Mouse (Mus musculus): ENCODE data around the gene Pla2g15. TPM values are rescaled to one million over a fixed set of nuclear protein-coding genes. Genes with fewer than 3 reads are reported as not detected.

Gene Pla2g15
- polyA plus RNA-seq, 1 experiment = 16.9 TPM

DNA sequence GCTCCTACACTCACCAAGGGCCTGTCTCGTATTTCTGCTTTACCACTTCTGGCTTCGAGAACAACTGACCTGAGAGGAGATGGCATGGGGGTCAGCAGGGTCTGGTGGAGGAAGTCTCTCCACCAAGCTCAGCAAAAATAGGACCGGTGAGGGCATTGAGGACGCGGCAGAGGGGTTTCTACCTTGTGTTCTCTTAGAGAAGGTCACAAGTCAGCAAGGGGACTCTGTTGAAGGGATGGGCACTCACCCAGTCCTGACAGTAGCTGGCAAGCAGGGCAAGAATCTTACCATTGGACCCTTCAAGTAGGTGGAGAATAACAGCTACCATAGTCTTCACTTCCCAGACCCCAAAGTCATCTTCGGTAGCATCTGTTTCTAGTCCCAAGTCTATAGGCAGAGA, 16.3 kb upstream of the Pla2g15 start:
- Histone ChIP-seq H3K4me3 (replicated peaks) (no peak overlapping the region), H3K27me3 (replicated peaks) (peaks cover 30% of the 10 kb centered on the region), H3K36me3 (replicated peaks; ENCODE audit: low read length) (peaks cover 50% of the 10 kb centered on the region), H3K4me1 (peaks cover 91% of the 10 kb centered on the region), H3K9me3 (no peaks in the 10 kb centered on the region)
- TF ChIP-seq GATA1 (IDR thresholded peaks at IDR 0.05; ENCODE audit: borderline replicate concordance, low read length) (no peak), FLI1 (IDR thresholded peaks at IDR 0.05; ENCODE audit: low read length) (no peak)

GRCm38 (mm10) chr8:106134751-106135571, 15.2 kb upstream of the Pla2g15 start:
- Histone ChIP-seq H3K27me3 (replicated peaks) (peaks cover 30% of the 10 kb centered on the region), H3K4me1 (peaks cover 87% of the 10 kb centered on the region), H3K4me3 (replicated peaks) (no peak overlapping the region), H3K9me3 (no peaks in the 10 kb centered on the region), H3K36me3 (replicated peaks; ENCODE audit: low read length) (peaks cover 39% of the 10 kb centered on the region)
- TF ChIP-seq GATA1 (IDR thresholded peaks at IDR 0.05; ENCODE audit: borderline replicate concordance, low read length) = no peak
- TF ChIP-seq FLI1 (IDR thresholded peaks at IDR 0.05; ENCODE audit: low read length) = no peak

GRCm38 (mm10) chr8:106135672-106136071, 14.5 kb upstream of the Pla2g15 start:
- peaks cover 32% of the 10 kb centered on the region for H3K36me3 ChIP-seq (replicated peaks; ENCODE audit: low read length)
- peak overlapping the region; percentile 93 for H3K4me3 ChIP-seq (replicated peaks)
- H3K9me3 ChIP-seq = no peaks in the 10 kb centered on the region
- H3K27me3 ChIP-seq (replicated peaks) = peaks cover 30% of the 10 kb centered on the region
- TF ChIP-seq FLI1 (IDR thresholded peaks at IDR 0.05; ENCODE audit: low read length) (no peak), GATA1 (IDR thresholded peaks at IDR 0.05; ENCODE audit: borderline replicate concordance, low read length) (no peak)
- peaks cover 88% of the 10 kb centered on the region for H3K4me1 ChIP-seq

- no peak for TF ChIP-seq FLI1 (IDR thresholded peaks at IDR 0.05; ENCODE audit: low read length)
- no peak for TF ChIP-seq GATA1 (IDR thresholded peaks at IDR 0.05; ENCODE audit: borderline replicate concordance, low read length)
- Histone ChIP-seq H3K4me3 (replicated peaks) (peak within 1 kb of the TSS; percentile 93), H3K9me3 (no peaks in the 10 kb centered on the region), H3K4me1 (peaks cover 86% of the 10 kb centered on the region), H3K36me3 (replicated peaks; ENCODE audit: low read length) (peaks cover 25% of the 10 kb centered on the region), H3K27me3 (replicated peaks) (peaks cover 30% of the 10 kb centered on the region)
Measured at GRCm38 (mm10) chr8:106136156-106137130, 13.8 kb upstream of the Pla2g15 start, which contains the start of gene Esrp2. TSS of gene Esrp2 (minus strand) at chr8:106136974.

GRCm38 (mm10) chr8:106137218-106137905, 12.8 kb upstream of the Pla2g15 start:
- no peaks in the 10 kb centered on the region for H3K9me3 ChIP-seq
- H3K4me1 ChIP-seq = peaks cover 84% of the 10 kb centered on the region
- peaks cover 30% of the 10 kb centered on the region for H3K27me3 ChIP-seq (replicated peaks)
- peak overlapping the region; percentile 93 for H3K4me3 ChIP-seq (replicated peaks)
- TF ChIP-seq GATA1 (IDR thresholded peaks at IDR 0.05; ENCODE audit: borderline replicate concordance, low read length) (no peak), FLI1 (IDR thresholded peaks at IDR 0.05; ENCODE audit: low read length) (no peak)
- peaks cover 15% of the 10 kb centered on the region for H3K36me3 ChIP-seq (replicated peaks; ENCODE audit: low read length)

DNA sequence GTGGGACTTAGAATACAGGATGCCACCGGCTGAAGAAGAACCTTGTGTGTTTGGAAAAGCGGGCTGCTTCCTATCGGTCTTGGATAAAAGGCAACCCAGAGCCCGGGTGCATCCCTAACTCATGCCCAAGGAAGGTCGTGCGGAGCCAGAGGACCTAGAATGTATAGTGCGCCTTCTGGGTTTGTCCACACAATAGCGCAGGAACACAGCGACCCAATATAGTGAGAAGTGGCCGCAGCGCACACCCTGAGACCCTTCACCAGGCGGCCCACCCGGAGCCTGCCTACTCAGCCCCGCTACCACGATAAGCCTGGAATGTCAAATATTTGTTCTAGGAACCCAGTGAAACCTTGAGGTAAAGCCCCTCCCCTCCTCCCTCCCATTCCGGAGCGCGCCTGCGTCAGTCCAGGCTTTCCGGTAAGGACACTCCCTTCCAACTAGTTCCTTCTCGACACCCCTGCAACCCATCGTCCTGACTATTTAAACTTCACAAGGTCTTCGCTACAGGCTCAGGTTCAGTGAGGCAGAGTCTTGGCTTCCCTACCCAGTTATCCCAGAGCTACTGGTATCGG, 12.2 kb upstream of the Pla2g15 start:
- peaks cover 9% of the 10 kb centered on the region for H3K36me3 ChIP-seq (replicated peaks; ENCODE audit: low read length)
- peaks cover 30% of the 10 kb centered on the region for H3K27me3 ChIP-seq (replicated peaks)
- H3K4me3 ChIP-seq (replicated peaks) = peak overlapping the region; percentile 93
- peaks cover 78% of the 10 kb centered on the region for H3K4me1 ChIP-seq
- TF ChIP-seq GATA1 (IDR thresholded peaks at IDR 0.05; ENCODE audit: borderline replicate concordance, low read length) = no peak
- TF ChIP-seq FLI1 (IDR thresholded peaks at IDR 0.05; ENCODE audit: low read length) = no peak
- H3K9me3 ChIP-seq = no peaks in the 10 kb centered on the region

DNA sequence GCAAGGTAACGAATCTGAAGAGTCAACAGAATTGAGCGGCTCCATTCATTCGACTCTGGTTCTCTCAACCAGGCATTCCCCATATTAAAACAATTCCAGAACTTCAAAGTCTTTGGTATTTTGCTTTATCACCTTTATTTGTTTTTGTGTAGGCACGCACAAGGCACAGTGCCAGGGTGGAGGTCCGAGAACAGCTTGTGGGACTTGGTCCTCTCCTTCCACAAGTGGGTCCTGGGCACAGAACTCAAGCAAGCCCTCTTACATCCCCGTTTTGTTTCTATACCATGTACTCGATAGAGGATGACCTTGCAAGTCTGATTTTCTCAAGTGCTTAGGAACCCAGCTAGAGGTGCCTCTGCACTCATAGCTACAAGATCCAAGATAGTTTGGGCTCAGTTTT, 11.6 kb upstream of the Pla2g15 start:
- Histone ChIP-seq H3K36me3 (replicated peaks; ENCODE audit: low read length) (peaks cover 3% of the 10 kb centered on the region), H3K27me3 (replicated peaks) (peaks cover 29% of the 10 kb centered on the region), H3K4me1 (peaks cover 72% of the 10 kb centered on the region), H3K9me3 (no peaks in the 10 kb centered on the region), H3K4me3 (replicated peaks) (peak overlapping the region; percentile 93)
- no peak for TF ChIP-seq FLI1 (IDR thresholded peaks at IDR 0.05; ENCODE audit: low read length)
- no peak for TF ChIP-seq GATA1 (IDR thresholded peaks at IDR 0.05; ENCODE audit: borderline replicate concordance, low read length)

DNA sequence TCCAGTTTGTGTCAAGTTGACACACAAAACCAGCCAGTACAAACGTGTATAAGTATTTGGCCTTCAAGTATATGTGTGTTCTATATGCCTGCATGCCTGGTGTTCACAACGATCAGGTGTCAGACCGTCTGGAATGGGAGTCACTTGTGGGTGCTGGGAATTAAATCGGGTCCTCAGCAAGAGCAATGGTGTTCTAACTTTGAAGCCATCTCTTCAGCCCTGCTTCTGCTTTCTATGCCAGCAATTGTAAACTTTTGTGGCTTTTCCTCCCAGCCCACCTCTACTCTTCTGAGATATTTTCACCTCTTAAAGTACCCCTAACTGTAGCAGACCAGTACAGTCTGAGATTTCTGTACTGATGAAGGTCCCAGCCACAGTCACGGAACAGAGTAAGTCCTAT, 10.0 kb upstream of the Pla2g15 start:
- no peak overlapping the region for H3K4me3 ChIP-seq (replicated peaks)
- H3K27me3 ChIP-seq (replicated peaks) = peaks cover 22% of the 10 kb centered on the region
- H3K9me3 ChIP-seq = no peaks in the 10 kb centered on the region
- H3K4me1 ChIP-seq = peaks cover 66% of the 10 kb centered on the region
- no peaks in the 10 kb centered on the region for H3K36me3 ChIP-seq (replicated peaks; ENCODE audit: low read length)
- TF ChIP-seq GATA1 (IDR thresholded peaks at IDR 0.05; ENCODE audit: borderline replicate concordance, low read length) = no peak
- no peak for TF ChIP-seq FLI1 (IDR thresholded peaks at IDR 0.05; ENCODE audit: low read length)

DNA sequence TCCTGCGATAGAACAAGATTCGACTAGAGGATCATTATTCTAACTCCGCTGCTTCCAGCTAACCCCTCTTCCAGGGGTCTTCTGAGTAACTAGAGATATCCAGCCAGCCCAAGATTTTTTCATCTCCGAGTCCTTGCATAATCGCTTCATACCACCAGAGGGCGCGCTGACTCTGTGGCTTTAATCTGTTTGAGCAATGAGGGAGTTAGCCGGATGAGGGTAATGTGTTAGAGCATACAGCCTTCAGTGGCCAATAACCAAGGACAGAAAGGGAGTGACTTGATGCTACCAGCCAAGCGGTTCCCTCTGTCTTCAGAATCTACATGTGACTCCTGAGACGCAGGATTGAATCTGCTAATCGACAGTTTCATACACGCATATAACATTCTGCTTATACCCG, 9.4 kb upstream of the Pla2g15 start:
- peak overlapping the region; percentile 46 for H3K4me3 ChIP-seq (replicated peaks)
- peaks cover 66% of the 10 kb centered on the region for H3K4me1 ChIP-seq
- peaks cover 17% of the 10 kb centered on the region for H3K27me3 ChIP-seq (replicated peaks)
- no peaks in the 10 kb centered on the region for H3K36me3 ChIP-seq (replicated peaks; ENCODE audit: low read length)
- no peaks in the 10 kb centered on the region for H3K9me3 ChIP-seq
- TF ChIP-seq FLI1 (IDR thresholded peaks at IDR 0.05; ENCODE audit: low read length) (no peak), GATA1 (IDR thresholded peaks at IDR 0.05; ENCODE audit: borderline replicate concordance, low read length) (no peak)
